Mouse (Mus musculus) spleen, embryonic (tissue): ENCODE data around the gene Rela.
"Not testable (repeated sequence)": the region's sequence is repeated elsewhere in the genome, so short reads cannot be mapped to it uniquely, and the experiment has no call there.

ENCODE experiments used
- CTCF ChIA-PET: fragments of 350-600 bp; sonication (Branson Sonifier 250); formaldehyde crosslinking; loops from one replicate; lab custom pipeline; 2022; lab: Charles Lee

The Rela gene

GRCm38 (mm10) chr19:5664669-5665257, 27.5 kb downstream of the Rela start:
- CTCF ChIA-PET, result no interaction called here

DNA sequence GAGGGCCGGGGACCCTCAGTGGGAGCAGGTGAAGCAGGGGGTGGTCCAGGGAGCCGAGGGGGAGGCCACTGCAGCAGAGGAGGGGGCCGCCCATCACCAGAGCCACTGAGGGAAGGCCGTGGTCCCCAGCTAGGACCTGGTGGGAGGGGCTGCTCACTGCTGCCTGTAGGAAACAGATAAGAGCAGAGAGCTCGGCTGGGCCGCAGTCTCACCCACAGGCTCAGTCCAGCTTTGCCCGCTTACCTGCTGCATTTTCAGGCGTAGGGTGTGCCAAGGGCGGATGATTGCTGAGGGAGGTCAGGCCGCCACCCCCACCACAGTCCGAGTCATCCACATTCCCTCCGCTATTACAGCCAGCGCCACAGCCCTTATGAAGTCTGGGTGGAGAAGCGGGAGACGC, 28.2 kb downstream of the Rela start:
- CTCF ChIA-PET, result no interaction called here

GRCm38 (mm10) chr19:5666386-5666785, 29.1 kb downstream of the Rela start:
- CTCF ChIA-PET, result no interaction called here

DNA sequence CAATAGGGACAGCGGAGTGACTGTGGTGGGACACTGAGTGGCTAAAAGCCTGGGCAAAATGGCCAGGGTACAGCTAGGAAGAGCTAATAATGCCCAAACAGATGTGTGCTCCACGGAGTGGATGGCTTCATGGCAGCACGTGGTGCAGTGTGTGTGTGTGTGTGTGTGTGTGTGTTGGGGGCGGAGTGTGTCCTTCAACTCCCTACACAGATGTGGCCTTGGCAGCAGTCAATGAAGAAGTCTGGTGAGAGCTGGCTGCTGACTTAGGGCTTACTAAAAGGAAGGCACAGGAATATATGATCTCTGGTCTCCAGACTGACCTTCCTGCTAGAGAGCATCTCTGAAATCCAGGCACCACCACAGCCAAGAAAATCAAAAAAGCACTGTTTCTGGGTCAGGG, 31.1 kb downstream of the Rela start:
- CTCF ChIA-PET, result no interaction called here

DNA sequence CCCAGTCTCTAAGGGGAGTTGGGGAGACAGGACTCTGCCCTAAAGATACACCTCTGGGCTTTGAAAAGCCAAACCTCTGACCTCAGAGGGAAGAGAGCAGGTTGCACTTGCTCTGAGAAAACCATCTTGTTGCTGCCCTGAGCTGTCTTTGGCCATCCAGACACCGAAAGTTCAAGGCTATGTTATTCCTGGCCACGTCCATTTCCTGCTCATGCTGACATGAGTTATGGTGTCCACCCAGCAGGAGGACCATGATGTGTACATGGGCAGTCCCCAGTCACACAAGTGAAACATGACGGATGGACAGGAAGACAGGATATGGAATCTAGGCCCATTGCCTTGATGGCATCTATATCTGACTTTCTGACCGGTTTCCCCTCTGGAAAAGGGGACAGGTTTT, 43.1 kb downstream of the Rela start:
- CTCF ChIA-PET, result no interaction called here

DNA sequence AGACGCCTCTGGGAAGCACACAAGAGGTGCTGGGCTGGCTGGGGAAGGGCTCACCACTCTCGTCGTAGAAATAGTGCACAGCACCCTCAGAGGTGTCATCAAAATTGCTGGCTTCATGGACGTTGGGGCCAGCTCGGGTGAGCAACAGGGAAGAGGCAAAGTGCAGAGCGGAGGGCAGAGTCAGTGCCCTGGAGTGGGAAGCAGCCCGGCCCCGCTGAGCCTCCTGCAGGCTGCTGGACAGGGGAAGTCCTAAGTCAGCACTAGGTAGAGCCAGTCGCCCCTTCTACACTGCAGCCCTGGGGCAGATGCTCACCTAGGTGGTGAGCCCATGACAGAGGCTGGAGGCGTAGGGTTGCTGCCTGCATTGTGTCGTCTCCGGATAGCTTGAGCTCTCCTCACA, 47.0 kb downstream of the Rela start:
- CTCF ChIA-PET, result interaction anchor here (0.6 kb wide), 3 partner anchors 106 to 602 kb away, joined by 4 to 8 read pairs (median 5); no protein-coding TSS in a partner anchor

- CTCF ChIA-PET, result interaction anchor here (0.6 kb wide), 1 partner anchor 440 kb away, joined by 5 read pairs; no protein-coding TSS in a partner anchor
Observed at GRCm38 (mm10) chr19:5684985-5685384, 47.7 kb downstream of the Rela start.

- CTCF ChIA-PET, result no interaction called here
Observed at GRCm38 (mm10) chr19:5685431-5685830, 48.1 kb downstream of the Rela start.

GRCm38 (mm10) chr19:5685861-5686260, 48.6 kb downstream of the Rela start:
- CTCF ChIA-PET, result no interaction called here

DNA sequence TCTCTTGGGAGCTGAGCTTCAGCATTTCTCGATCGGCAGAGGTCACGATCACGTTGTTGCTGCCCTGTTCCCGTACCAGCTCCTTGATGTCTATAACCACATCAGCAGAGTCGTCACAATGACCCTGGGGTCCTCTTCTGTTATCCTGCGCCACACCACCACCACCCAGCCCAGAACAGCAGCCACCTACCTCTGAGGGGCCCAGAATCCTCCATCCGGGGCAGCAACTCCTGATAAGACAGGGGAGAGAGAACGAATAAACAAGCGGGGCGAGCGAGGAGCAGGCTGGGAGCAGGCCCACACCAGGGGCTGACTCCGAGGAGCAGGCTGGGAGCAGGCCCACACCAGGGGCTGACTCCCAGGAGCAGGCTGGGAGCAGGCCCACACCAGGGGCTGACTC, 49.2 kb downstream of the Rela start:
- CTCF ChIA-PET, result no interaction called here

DNA sequence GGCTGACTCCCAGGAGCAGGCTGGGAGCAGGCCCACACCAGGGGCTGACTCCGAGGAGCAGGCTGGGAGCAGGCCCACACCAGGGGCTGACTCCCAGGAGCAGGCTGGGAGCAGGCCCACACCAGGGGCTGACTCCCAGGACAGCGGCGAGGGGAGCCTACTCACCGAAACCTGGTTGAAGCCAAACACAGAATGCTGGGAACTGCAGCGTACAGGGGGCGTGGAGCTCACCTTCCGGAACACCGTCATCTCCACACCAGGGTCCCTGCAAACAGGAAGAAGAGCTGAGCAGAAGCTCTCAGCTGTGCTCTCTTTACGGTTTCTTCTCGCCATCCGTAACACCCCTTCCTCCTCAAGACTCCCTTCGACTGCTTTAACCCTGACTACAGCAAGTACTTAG, 49.7 kb downstream of the Rela start:
- CTCF ChIA-PET, result not testable (repeated sequence)

DNA sequence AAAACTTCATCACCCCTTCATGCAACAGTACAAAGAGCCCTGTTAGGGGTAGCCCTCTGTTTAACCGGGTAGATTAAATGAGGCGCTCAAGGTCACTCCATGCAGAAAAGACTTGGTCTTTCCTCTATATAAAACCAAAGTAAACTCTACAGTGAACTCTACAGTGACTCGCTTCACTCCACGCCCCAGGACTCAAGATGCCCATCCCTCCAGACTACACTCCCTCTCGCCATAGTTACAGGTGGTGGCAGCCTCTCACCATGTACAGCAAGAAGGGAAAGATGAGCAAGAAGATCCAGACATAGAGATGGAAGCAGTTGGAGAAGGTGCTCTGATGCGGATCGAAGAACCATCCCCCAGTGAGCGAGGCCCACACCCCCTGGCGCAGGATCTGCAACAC, 50.5 kb downstream of the Rela start:
- CTCF ChIA-PET, result no interaction called here

GRCm38 (mm10) chr19:5688200-5689087, 51.2 kb downstream of the Rela start, which contains the start of the genes Map3k11 and Pcnx3:
Gene Map3k11 (plus strand): TSS chr19:5688742.
Gene Pcnx3 (minus strand): TSS chr19:5688908.
- CTCF ChIA-PET, result interaction anchor here (0.8 kb wide), 1 partner anchor 53 kb away, joined by 3 read pairs; no protein-coding TSS in a partner anchor

GRCm38 (mm10) chr19:5689088-5689428, 51.8 kb downstream of the Rela start:
- CTCF ChIA-PET, result interaction anchor here (0.8 kb wide), 1 partner anchor 52 kb away, joined by 3 read pairs; no protein-coding TSS in a partner anchor

GRCm38 (mm10) chr19:5689565-5690342, 52.5 kb downstream of the Rela start:
- CTCF ChIA-PET, result interaction anchor here (0.8 kb wide), 1 partner anchor 52 kb away, joined by 3 read pairs; no protein-coding TSS in a partner anchor

GRCm38 (mm10) chr19:5690343-5690735, 53.1 kb downstream of the Rela start:
- CTCF ChIA-PET, result no interaction called here

GRCm38 (mm10) chr19:5691601-5692000, 54.3 kb downstream of the Rela start:
- CTCF ChIA-PET, result interaction anchor here (0.7 kb wide), 1 partner anchor 1839 kb away, joined by 4 read pairs; no protein-coding TSS in a partner anchor

- CTCF ChIA-PET, result interaction anchor here (0.6 to 0.7 kb wide), 2 partner anchors 196 to 1840 kb away, joined by 3 to 4 read pairs; no protein-coding TSS in a partner anchor
Observed at GRCm38 (mm10) chr19:5692086-5692912, 55.0 kb downstream of the Rela start.

DNA sequence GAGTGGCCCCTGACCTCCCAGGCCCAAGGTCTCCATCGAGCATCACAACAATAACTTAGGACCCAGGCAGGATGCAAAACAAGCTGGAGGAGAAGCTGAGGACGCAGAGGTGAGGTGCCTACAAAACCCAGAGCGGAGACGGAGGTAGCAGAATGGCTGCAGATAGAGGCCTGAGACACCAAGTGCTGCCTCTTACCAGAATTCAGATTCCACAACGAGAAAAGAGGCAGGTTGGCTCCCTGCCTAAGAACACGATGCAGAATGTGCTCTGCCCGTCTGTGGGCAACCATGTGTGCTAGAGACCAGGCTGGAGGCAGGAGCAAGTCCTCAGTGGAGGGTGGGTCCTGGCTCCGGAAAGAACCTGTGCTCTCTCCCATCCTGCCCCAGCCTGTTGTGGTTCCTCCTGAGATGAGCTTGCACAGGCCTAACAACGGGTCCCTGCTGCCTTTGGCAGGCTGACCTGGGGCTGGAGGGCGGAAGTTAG, 55.7 kb downstream of the Rela start:
- CTCF ChIA-PET, result interaction anchor here (0.6 kb wide), 1 partner anchor 197 kb away, joined by 3 read pairs; no protein-coding TSS in a partner anchor

DNA sequence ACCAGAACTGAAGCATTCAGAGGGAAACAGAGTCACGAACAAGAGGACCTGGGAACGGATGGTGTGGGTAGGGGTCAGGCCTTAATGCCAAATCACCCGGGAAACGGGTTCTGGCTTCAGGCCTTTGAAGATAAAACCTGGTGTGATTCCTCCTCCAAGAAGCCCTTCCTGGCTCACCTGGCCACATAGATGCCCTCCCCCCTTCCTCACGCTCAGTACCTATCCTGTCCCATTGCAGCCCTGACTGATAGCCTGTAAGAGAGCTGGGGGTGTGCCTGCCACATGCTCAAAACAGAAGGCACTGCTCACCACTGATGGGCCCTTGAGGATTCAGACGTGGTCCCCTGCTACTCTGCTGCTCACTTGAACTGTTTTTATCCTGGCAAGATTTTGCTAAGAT, 56.5 kb downstream of the Rela start:
- CTCF ChIA-PET, result no interaction called here
